Mouse (Mus musculus): ENCODE results near the gene Gm37240. TPM values are rescaled to one million over a fixed set of nuclear protein-coding genes. Genes with fewer than 3 reads are reported as not detected.

The Gm37240 gene
- polyA plus RNA-seq, 2 experiments from 2014 or later: 2.9 to 4.3 TPM

DNA sequence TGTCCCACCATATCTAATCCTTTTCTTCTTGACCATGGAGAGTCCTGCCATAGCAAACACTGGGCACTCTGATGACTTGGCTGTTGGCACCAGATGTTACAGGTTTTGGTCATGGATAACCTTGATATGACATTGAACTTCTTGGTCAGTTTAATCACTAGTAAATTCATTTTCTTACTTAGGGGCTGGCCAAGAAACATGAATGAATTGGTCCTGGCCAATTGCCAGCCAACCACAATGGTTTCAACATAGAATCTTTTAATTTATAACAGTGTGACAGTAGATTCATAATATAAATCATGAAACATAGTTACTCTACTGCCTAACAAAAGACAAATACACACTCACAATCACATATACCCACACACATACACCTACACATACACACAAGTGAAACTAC lies 501.9 kb downstream of the Gm37240 start:
- no peak for ATAC-seq

DNA sequence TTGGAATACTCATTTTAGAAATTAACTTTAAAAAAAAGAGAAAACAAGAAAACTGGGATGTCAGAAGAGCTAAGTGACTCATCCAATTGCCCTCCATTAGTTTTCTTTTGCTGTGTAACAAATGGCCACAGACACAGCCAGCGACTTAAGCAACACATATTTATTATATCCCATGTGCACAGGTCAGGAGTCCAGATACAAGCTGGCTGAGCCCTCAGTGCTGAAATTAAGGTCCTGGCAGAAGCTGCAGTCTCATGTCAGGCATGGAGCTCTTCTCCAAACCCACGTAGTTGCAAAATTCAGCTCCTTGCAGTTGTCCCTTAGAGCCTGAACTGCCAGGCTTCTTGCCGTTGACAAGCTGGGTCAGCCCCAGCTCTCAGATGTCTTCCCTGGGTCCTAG lies 504.0 kb downstream of the Gm37240 start:
- ATAC-seq: no peak

DNA sequence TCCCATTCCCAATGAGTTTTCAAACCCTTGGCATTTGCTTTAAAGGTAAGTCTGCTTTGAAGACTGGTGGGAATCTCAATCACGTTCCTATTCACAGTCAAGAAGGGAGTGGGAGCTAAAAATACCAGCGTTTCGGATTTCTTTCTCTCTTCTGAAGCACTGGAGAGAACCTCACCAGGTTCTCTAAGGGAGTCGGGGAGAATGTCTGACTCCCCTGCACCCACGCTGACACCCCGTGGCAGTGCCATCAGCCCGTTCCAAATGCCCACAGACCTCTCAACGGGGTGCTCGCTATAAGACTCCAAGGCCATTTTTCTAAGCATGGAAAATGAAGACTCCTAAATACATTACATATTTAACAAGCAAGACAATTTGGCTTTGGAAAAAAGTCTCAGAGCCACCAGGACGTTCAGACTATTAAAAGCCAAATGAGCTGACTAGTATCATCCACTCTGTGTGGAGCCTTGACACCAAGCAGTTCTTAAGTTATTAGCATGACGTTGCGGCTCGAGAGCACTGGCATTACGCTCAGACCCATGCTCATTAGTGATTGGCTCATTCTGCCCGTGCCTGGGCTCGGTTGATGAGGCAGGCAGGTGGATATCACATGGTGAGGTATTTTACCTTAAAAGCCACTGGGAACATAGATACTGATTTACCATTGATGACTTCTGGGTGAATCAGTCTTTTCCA lies 508.5 kb downstream of the Gm37240 start:
- no peak for ATAC-seq

DNA sequence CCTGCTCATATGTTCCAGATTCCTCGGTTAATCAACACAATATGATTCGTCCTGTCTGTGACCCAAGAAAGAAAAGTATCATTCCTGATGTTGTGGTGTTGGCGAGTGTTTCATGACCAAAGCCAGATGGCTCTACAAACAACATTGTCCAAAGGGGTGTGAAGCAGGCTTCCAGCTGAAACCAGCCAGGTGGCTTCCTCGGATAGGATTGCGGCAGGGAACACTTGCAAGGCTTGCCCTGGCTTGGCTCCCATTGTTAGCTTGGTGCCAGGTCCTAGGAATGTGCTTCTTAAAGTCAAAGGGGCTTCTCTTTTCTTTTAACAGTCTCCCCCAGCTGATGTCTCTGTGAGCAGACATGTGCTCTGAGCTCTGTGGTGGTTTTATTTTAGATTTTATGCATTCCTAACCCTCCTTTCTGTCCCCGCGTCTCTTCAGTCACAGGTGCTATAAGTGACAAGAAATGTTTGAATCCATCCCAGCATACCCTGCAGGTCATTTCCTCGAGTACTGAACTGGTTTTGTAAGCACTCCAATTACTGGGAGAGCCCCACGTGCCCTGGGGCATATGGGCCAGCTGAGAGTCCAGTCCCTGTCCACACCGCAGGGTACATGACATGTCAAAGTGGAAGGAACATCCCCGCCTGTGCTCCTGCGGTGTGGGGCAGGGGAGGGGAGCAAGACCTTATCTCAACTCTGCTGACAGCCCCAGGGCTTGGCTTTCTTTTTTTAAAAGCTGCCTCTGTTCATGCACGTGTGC lies 509.2 kb downstream of the Gm37240 start:
- no peak for ATAC-seq

DNA sequence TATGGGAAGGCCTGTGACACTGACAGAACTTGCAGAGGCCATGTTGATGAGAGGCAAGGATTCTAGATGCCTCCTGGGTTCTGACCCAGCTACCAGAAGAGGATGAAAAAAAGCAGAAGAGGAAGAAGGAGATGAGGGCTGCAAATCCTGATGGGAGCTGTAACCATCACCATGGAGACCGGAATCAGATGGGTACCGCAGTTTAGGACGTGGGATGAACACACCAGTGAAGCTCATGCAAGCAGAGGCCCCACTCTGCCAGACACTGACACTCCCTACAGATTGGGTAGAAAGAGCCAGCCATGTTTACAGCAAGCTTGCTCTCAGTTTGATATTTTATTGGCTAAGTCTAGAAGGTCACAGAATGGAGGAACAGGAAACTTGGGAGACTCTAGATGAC lies 509.8 kb downstream of the Gm37240 start:
- no peak for ATAC-seq

DNA sequence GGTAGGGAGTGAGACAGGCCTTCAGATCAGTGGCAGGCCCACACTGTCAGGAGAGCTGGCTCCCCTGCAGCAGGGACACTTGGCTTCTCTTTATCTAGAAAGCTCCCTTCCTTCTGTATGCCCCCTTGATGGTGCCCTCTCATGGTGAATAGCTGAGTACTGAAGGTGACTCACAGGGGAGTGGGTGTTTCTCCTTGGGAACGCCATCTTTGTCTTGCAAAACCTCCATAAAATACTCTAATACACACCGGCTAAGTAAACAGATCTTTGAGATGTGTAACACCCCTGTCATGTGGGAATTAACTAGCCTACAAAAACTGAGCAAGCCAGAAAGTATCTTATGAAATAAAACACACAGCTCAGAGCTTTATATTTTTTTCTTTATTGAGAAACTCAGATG lies 510.8 kb downstream of the Gm37240 start:
- ATAC-seq: no peak

DNA sequence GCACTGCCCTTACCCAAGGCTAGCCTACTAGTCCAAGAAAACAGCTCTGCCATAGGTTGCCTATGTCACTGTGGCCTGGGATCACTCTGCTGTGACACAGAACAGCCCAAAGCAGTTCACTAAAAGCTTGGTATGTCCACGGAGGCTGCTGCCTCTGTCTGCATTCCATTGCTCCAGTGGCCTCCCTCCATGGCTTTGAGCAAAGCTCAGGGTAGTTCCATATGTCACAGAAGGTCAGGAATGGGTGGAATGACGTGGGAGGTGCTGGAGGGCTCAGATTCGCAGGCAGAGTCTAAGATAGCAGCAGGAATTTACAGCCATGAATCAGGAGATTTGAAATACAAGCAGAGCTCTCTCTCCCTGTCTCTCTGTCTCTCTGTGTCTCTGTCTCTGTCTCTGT lies 514.3 kb downstream of the Gm37240 start:
- ATAC-seq: no peak

DNA sequence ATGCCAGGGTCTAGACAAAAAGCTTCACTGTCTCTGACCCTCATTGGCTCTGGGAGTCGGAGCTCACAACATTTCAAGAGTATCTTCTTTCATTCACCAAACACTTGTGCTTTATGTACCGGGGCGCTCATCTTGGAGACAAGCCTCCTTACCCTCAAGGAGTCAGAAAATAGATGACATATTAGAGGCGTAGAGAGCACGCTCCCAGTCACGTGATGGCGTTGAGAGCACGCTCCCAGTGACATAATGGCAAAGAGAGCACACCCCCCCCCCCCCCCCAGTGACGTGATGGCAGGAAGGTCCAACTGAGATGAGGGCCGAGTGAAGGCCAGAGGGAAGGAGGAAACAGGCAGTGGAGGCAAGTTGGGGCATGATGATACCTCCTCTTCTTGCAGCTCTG lies 517.5 kb downstream of the Gm37240 start:
- ATAC-seq: no peak

DNA sequence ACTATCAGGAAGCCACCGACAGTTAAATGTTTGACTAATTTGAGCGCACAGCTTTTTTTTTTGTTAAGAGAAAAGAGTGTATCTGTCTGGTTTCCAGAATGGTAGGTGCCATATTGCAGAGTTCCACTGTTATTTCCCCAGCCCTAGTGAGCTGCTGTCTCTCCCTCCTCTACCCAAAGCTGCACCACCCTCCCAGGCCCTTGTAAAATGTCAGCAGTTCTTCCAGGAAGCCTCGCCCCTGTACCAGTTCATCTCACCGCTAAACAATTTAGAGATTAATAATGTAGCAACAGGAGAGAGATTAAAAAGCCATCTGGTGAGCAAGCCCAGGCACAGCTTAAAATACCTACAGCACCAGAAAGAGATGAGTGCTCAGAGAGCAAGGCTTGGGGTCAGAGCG lies 518.2 kb downstream of the Gm37240 start:
- ATAC-seq: no peak

DNA sequence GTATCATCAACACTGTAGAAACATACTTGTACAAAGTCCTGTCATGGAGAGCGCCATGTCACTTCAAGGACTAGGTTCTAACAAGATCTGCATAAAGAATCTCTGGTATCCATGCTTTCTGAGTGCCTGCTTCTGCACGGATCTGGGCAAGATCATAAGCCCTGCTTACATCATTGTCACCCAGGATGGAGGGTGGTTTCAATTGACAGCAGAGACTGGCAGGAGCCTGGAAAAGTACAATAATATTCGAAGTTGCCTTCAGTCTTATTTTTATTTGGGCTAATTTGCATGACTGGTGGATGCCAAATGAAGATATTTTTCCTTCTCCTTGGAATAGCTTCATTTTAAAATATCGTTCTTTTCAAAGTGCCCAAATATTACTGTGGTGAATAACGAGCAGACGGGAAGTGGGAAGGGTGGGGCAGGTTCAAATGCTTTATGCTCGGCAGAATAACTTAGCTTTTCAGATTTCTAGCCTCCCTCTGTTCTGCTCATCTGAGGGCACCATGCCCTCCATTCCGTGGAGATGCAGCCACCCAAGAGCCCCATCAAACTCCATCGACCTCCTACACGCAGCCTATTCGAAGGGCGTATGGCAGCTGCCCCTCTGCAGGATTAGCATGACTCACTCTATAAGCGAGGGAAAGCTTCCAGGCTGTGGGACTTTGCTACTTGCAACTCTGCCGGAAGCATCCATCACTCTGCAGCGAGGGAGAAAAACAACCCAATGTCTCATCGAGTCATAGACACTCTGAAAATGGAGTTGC lies 518.8 kb downstream of the Gm37240 start:
- ATAC-seq: no peak

DNA sequence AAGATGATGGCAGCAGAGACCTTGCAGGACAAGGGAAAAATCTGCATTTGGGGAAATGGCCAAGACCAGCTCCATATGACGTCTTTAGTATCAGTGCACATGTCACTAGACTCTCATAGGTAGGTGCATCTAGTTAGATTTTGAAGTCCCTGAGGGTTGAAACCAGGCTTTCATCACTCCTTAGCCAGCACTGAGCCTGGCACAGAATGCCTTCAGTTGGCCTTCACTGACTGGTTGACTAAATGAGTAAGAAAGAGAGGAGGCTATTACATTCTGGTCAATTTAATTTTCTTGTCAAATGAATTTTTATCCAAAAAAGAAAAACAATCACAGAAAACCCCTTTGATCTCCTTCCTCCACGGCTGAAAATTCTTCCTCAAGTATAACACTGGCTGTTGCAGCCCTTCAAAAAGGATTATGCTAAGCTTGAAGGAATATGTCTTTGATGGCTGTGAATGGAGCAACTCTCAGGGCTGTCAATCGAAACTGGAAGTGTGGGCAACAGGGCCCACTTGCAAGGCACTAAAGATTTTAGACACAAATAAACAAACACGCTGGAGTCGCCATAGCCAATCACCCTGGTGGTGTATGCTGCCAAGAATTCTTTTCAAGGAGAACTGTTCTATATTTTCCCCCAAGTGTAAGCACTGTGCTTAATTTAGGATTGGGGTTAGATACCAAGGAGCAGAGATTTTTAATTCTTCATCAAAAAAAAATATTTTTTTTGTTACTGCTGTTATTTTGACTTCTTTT lies 522.6 kb downstream of the Gm37240 start:
- ATAC-seq: no peak

DNA sequence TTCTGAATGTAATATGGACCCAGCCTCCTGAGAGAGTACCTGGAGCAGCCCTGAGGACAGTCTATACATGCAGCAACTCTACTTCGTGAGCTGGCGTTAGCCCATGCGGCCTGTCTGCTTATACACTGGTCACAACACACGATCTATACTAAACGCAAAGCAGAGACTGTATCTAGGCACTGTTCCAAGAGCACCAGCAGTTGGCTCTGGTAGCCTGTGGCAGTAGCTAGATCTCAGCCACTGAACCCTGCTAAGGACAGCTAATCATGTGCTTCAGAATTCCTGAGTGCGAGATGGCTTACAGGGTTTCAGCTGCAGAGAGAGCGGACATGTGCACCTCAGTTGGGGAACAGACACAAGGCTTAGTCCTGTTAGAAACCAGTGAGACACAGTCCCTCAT lies 524.4 kb downstream of the Gm37240 start:
- ATAC-seq: no peak

DNA sequence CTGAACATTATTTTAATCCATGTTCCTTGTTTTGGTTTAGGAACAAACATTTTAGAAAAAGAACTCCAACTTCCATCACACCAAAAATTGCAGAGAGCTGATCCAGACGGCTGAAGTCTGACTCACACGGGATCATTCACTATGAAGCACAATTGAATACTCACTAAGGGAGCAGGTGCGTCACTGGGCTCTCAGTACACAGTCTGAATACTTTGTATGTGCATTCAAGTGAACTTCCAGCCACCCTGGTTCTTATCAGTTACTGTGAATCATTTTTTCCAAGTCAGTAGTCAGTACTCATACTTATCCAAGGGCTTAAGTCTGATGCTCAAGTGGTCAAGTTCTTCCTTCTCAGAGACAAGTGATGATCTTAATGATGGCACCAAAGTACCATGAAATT lies 530.9 kb downstream of the Gm37240 start:
- ATAC-seq: no peak

DNA sequence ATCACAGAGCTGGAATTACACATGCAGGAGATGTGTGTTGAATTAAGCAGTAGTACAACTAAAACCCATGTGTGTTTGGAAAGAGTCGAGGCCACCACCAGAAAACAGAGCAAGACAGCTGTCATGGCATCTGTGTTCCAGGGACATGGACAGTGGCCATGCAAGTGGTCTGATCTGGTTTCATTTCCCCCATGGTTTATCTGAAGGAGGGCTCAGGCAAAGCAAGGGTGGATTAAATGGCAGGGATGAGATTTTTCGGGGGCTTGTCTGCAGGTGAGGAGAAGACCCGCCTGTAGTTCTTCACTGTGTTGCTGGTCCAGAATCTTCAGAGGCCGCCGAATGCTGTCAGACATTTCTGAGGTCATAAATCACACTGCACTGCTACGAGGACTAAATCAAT lies 539.3 kb downstream of the Gm37240 start:
- no peak for ATAC-seq

DNA sequence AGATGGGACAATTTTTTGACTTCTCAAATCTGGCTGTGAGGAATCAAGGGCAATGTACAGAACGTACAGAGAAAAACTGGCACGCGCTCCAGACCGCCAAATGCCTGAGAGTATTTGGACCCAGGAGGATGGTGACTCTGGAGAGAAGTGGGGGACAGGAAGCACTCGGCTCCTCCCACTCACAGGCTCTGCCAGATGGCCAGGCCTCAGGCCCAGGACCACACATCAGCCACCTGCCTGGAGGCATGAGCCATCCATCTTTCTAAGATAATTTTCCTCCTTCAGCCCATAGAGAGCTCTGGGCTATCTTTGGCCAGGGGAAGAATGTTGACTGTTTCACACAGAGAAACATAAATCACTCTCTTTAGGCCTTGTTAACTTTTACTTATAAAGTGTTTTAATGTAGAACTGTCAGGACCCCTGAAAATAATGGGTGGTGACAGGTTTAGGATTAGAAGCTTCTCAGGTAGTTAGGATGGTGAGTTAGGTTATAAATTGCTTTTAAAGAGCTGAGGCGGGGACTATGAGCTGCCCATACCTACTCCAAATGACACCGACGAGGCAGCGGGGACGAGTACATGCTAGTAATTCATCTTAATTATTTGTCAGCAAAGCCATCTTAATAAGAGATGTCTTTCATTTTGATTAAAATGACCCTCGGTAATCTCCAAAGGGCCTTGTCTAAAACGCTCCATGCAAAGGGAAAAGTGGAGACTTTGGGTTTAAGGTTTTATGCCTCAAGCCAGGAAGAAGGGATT lies 546.0 kb downstream of the Gm37240 start:
- no peak for ATAC-seq

DNA sequence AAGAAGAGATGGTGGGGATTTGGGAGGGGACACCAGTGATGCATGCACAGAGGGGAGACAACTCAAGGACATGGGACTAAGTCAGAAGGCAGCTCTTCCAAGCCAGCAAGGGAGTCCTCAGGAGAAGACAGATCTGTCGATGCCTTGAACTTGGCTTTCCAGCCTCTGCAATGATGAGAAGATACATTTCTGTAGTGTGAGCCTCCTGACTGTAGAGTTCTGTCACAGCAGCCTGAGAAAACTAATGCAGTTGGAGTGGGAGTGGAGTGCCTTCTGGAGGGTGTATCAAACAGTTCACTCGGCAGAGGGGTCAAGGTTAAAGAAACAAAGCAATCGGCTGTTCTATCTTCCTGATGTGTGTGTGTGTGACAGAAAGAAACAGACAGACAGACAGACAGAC lies 546.8 kb downstream of the Gm37240 start:
- ATAC-seq: no peak

DNA sequence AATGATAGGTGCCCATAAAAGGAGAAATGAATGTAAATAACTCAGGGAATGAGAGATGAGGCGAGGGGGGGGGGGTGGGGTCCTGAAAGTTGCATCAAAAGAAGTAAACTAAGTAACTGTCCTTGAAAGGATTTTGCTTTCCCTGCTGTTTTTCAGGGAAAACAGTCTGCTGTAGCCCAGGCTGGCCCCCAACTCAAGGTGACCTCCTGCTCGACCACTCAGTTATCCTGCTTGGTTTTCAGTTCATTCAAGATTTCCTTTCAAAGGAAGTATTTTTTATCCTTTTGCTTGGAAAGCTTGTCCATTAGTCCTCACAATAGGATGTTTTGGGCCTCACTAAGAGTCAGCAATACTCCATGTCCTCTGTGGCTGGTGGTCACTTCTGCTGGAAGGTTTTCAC lies 547.4 kb downstream of the Gm37240 start:
- ATAC-seq: no peak

DNA sequence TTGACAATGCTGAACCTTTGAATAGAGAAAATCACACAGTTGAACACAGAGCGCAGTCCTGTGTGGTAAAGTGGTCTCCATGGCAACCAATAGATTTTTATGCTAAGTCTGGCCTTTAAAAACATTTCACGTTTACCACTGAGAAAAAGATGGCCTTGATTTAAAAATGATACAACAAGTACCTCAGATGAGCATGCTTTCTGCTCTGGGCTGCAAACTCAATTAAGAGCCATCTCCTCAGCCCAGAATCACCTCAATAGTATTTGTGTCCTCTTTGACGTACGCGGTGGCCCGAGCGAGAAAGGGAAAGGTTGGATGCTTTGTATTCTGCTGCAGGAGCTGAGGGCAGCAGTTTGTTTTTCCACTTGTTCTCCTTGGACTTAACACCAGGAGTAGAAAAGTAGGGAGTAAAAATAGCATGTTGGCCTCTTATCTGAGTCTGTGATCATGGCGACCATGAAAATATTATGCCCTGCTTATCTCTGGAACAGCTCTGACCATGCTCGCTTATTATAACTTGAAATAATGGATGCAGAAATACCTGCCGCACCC lies 548.0 kb downstream of the Gm37240 start:
- no peak for ATAC-seq

DNA sequence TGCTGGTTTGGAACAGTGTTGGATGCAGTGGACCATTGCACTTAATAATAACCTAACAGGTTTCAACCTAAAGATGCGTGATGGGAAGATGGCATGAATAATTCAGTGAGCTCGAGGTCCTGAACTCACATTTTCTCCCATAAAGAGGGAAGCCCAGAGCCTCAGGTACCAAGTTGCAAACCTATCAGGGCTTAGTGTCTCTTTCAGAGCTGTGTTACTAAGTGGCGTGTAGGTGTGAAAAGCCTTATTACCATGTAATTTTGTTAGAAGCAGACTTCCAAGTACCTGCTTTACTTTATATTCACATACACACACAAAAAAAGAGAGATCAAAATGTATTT lies 548.6 kb downstream of the Gm37240 start:
- ATAC-seq: no peak

DNA sequence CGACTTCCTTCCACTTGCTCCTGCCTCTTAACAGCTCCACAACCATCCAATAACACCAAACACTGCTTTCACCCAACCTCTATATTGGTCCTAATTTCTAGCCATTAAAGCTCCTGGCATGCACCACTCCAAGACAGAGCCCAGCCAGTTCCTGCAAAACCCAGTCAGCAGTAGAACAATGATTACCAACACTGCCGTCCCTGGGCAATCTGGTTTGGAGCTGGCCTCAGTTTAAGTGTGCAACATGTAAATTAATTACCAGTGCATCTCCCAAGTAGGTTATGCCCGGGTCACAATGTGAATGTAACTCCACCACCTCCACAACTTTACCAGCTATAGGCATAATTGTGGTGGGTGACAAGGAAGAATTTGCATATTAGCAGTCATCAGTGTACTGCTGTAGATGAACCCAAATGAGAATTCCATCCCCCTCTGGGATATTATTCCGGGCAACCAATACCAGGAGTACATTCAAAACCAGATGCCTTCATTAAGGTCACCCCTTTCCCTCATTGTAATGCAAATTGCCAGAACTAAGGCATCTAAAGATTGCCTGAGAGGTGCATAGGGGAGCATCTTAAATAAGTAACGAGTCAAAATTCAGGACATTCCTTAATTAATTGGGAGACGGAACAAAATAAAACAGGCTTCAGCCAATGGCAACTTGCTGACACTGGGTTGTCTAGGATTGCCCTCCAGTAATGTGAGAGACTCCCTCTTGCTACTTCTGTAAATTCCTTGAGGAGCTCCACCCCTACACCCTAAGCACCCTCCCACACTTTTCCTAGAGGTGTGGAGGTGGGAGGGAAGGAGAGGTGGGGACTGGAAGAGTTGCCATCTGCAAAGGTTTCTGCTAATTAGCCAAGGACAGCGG lies 549.2 kb downstream of the Gm37240 start:
- no peak for ATAC-seq

DNA sequence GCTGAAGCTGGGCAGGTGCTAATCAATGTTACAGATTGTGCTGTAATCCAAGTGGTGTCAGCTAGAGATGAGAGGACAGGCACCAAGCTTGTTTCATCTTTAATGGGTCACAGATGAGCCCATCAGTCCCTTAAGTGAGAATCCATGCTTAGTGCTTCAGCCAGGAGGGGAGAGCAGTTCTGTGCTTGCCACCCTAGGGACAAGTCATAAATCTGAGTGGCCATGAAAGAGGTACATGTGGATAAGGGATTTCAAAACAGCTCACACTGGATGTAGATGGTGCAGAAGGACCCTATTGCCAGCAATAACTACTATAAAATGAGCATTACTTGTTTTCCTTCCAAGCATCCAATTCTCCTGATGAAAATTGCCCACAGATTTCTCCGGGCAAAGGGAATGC lies 551.8 kb downstream of the Gm37240 start:
- no peak for ATAC-seq

All from activated CD4-positive, CD25-positive, alpha-beta regulatory T cell, adult 4 months (primary cell).